Mouse (Mus musculus) right cerebral cortex, postnatal 10 days (tissue): Measurements from ENCODE around the gene Paxx.
A peak's percentile ranks its signal among the peaks of the same experiment; 100 is the strongest.

Experiments
- DNase-seq, 2 experiments: peaks; one replicate each; pipeline ENCODE4 v3.0.0; 2021; ENCODE audit warnings: low spot score in 2 of 2

Gene Paxx

DNA sequence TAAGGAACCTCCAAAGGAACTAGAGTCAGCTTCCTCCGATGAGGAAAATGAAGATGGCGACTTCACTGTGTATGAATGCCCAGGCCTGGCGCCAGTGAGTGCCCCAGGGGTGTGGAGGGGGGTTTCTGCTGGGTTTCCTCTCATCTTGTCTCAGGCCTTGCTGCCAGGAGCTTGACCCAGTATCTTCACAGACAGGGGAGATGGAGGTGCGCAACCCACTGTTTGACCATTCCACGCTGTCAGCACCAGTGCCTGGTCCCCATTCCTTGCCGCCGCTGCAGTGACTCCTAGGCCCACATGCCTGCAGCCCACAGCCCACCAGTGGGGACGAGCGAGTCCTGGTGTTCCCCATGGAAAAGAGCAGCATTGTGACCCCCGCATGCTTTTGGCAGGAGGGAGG, 52.0 kb downstream of the Paxx start:
- peak in 1 of 2 experiments; percentile 20 for DNase-seq
